Mouse (Mus musculus) limb, embryonic 15.5 days (tissue): ENCODE results near the gene Mrpl4. TPM values are rescaled to one million over a fixed set of nuclear protein-coding genes. Genes with fewer than 3 reads are reported as not detected.
A peak's percentile ranks its signal among the peaks of the same experiment; 100 is the strongest.
"Not testable (repeated sequence)": the region's sequence is repeated elsewhere in the genome, so short reads cannot be mapped to it uniquely, and the experiment has no call there.

Source experiments
- ATAC-seq: fragments of 200-750 bp; cut with Nextera tagmentation; 2 replicates; pipeline ENCODE4 v1.8.0; 2017; ENCODE audit warnings: low read depth, moderate TSS enrichment; ENCODE audit not compliant: insufficient number of reproducible peaks, low FRiP score, low TSS enrichment
- H3K27ac ChIP-seq: fragments of 300-500 bp; sonication (generic); 2 replicates; pipeline ENCODE4 v1.5.1; 2015; ENCODE audit warnings: moderate library complexity, mild to moderate bottlenecking, inconsistent platforms
- H3K27me3 ChIP-seq: fragments of 300-500 bp; sonication (generic); 2 replicates; pipeline ENCODE4 v1.6.1; 2015; ENCODE audit warnings: inconsistent platforms
- H3K36me3 ChIP-seq: fragments of 300-500 bp; sonication (generic); 2 replicates; pipeline ENCODE4 v1.6.1; 2015; ENCODE audit warnings: inconsistent platforms
- H3K4me1 ChIP-seq: fragments of 300-500 bp; sonication (generic); 2 replicates; pipeline ENCODE4 v1.6.1; 2015; ENCODE audit warnings: inconsistent platforms
- H3K4me2 ChIP-seq: fragments of 300-500 bp; sonication (generic); 2 replicates; pipeline ENCODE4 v1.6.1; 2015; ENCODE audit warnings: mild to moderate bottlenecking, inconsistent platforms
- H3K4me3 ChIP-seq: fragments of 300-500 bp; sonication (generic); 2 replicates; pipeline ENCODE4 v1.5.1; 2015; ENCODE audit warnings: mild to moderate bottlenecking, inconsistent platforms
- H3K9ac ChIP-seq: fragments of 300-500 bp; sonication (generic); 2 replicates; pipeline ENCODE4 v1.6.1; 2015; ENCODE audit warnings: inconsistent platforms
- H3K9me3 ChIP-seq: fragments of 300-500 bp; sonication (generic); 2 replicates; pipeline ENCODE4 v1.6.1; 2016; ENCODE audit warnings: inconsistent platforms
- WGBS: fragments of 180-500 bp; shearing (Covaris S2); methylation state at CpG from one replicate; pipeline ENCODE4 v1.1.7; 2015; 5-methylcytosine and 5-hydroxymethylcytosine counted together
- polyA plus RNA-seq: library from polyadenylated mRNA; unstranded; fragments of >200 nt; fragmentation: Nextera tagmentation; extraction: Ambion mirVana; gene quantifications from 2 replicates; pipeline ENCODE4 v1.2.1, GENCODE M21; 2015

Gene Mrpl4
- polyA plus RNA-seq, 1 experiment from 2014 or later: 112 TPM

DNA sequence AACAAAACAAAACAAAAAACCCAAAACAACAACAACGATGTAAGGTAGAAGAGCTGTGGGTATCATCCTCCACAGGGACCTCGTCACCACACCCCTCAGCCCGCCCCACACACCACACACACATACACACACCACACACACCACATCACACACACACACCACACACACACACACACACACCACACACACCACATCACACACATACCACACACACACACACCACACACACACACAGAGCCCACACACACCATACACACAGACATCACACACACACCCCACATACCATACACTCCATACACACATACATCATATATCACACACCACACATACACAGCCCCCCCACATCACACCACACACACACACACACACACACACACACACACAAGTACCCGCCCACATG, 11.0 kb upstream of the Mrpl4 start:
- 100% methylated on average over 4 of the region's 4 CpGs for WGBS
- peaks cover 40% of the 10 kb centered on the region for H3K4me1 ChIP-seq

DNA sequence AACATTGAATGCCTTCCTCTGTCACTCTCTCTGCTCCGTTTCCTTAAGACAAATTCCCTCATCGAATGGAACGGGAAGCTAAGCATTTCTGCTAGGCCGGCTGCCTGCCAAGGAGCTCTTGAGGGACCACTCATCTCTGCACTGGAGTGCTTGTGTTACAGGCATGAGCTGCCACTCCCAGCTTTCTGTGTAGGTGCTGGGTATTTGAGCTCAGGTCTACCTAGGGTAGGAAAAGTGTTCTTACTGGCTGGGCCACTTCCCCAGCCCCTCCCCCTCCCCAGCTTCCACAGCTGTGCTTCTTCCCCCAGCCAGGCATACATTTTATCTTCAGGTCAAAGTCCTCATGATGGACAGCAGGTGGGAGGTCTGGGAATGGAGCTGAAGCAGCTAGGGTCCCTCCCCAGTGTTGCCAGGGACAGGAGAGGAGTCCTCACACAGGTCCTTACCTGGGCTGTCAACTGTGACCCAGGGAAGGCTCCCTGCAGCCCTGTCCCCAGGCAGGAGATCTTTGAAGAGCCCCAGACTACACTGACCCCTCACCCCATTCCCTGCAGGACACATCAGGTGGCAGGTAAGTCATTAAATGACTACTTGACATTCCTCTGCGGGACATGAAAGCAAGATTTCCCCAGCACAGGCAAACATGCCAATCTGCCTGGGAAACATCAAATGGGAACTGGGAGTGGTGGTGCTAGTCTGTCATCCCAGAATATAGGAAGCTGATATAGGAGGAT, 9.2 kb upstream of the Mrpl4 start:
- H3K9me3 ChIP-seq: no peaks in the 10 kb centered on the region
- H3K4me1 ChIP-seq: peaks cover 22% of the 10 kb centered on the region
- no peak overlapping the region; the same call in 1 of the 2 replicates for H3K27ac ChIP-seq
- no peaks in the 10 kb centered on the region for H3K27me3 ChIP-seq
- H3K36me3 ChIP-seq: no peaks in the 10 kb centered on the region
- H3K4me3 ChIP-seq: no peak overlapping the region
- no peak overlapping the region for H3K9ac ChIP-seq
- 34% methylated on average over 5 of the region's 5 CpGs for WGBS
- no peak overlapping the region for H3K4me2 ChIP-seq
- no peak for ATAC-seq

More for the DNA sequence above, 11.0 kb upstream of the Mrpl4 start:
- H3K27ac ChIP-seq: 0 out of 2 replicates have a peak overlapping the region, but pooled peaks have one; percentile 84
- no peaks in the 10 kb centered on the region for H3K36me3 ChIP-seq
- no peak overlapping the region for H3K4me2 ChIP-seq
- no peak overlapping the region for H3K9ac ChIP-seq
- H3K27me3 ChIP-seq: no peaks in the 10 kb centered on the region
- no peak overlapping the region for H3K4me3 ChIP-seq
- no peaks in the 10 kb centered on the region for H3K9me3 ChIP-seq
- no peak for ATAC-seq

- no peaks in the 10 kb centered on the region for H3K27me3 ChIP-seq
- no peak overlapping the region for H3K4me3 ChIP-seq
- no peaks in the 10 kb centered on the region for H3K36me3 ChIP-seq
- WGBS: 74% methylated on average over 3 of the region's 3 CpGs
- no peak overlapping the region for H3K9ac ChIP-seq
- no peak for ATAC-seq
- peaks cover 19% of the 10 kb centered on the region for H3K4me1 ChIP-seq
- H3K4me2 ChIP-seq: no peak overlapping the region
- no peaks in the 10 kb centered on the region for H3K9me3 ChIP-seq
- no peak overlapping the region for H3K27ac ChIP-seq
Observed at GRCm38 (mm10) chr9:20995069-20995468, 7.5 kb upstream of the Mrpl4 start.

DNA sequence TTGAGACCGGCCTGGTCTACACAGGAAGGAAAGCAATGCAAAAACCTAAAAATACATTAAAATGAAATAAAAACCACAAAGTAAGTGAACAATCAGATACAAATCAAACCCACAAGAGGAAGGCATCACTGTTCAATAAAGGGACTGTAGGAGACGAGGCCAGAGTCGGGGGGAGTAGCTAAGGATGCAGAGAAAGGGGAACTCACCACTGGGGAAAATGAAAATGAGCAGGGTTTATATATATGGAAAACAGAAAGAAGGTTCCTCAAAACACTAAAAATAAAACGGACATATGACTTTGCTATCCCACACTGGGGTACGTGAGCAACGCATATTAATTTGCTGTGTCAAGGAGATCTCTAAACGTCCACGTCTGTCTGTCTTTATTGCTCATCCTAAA, 5.5 kb upstream of the Mrpl4 start:
- Histone ChIP-seq H3K36me3 (no peaks in the 10 kb centered on the region), H3K9ac (no peak overlapping the region), H3K9me3 (no peaks in the 10 kb centered on the region), H3K4me1 (peaks cover 10% of the 10 kb centered on the region), H3K4me3 (no peak overlapping the region), H3K27ac (no peak overlapping the region), H3K4me2 (no peak overlapping the region), H3K27me3 (no peaks in the 10 kb centered on the region)
- no peak for ATAC-seq
- WGBS: 90% methylated on average over 8 of the region's 8 CpGs

DNA sequence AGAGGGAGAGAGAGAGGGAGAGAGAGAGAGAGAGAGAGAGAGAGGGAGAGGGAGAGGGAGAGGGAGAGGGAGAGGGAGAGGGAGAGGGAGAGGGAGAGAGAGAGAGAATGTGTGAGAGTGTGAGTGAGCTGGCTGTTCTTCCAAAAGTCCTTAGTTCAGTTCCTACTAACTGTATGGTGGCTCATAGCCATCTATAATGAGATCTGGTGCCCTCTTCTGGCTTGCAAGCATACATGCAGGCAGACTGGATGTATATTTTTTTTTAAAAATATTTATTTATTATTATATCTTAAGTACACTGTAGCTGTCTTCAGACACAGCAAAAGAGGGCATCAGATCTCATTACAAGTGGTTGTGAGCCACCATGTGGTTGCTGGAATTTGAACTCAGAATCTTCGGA, 4.2 kb upstream of the Mrpl4 start:
- H3K9ac ChIP-seq, ATAC-seq, H3K4me2 ChIP-seq, H3K4me1 ChIP-seq, H3K27me3 ChIP-seq, H3K36me3 ChIP-seq, H3K9me3 ChIP-seq, H3K4me3 ChIP-seq, H3K27ac ChIP-seq: not testable (repeated sequence)
- 71% methylated on average over 1 of the region's 1 CpGs for WGBS

DNA sequence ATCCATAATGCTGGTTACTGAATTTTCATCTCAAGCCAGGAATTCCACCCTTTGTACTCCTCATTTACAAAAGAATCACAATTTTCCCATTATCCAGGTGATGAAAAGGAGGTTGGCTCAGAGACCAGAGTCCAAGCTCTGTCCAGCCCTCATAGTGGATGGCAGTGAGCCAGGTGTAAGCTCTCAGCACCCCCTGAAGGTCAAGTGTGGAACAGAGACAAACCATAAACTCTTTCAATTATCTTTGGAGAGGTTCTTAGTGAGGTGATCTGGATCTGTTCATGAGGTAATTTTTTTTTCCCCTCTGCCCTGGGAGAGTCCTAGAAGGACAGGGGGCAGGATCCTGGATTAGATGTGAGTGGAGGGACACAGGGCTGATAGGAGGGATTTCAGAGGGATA, 1.7 kb upstream of the Mrpl4 start:
- H3K36me3 ChIP-seq: peaks cover 5% of the 10 kb centered on the region
- peaks cover 7% of the 10 kb centered on the region; the same call in 1 of the 2 replicates for H3K4me1 ChIP-seq
- no peak overlapping the region for H3K4me3 ChIP-seq
- no peaks in the 10 kb centered on the region for H3K9me3 ChIP-seq
- H3K27me3 ChIP-seq: no peaks in the 10 kb centered on the region
- no peak overlapping the region for H3K9ac ChIP-seq
- ATAC-seq: no peak
- no peak overlapping the region for H3K27ac ChIP-seq
- no peak overlapping the region for H3K4me2 ChIP-seq

DNA sequence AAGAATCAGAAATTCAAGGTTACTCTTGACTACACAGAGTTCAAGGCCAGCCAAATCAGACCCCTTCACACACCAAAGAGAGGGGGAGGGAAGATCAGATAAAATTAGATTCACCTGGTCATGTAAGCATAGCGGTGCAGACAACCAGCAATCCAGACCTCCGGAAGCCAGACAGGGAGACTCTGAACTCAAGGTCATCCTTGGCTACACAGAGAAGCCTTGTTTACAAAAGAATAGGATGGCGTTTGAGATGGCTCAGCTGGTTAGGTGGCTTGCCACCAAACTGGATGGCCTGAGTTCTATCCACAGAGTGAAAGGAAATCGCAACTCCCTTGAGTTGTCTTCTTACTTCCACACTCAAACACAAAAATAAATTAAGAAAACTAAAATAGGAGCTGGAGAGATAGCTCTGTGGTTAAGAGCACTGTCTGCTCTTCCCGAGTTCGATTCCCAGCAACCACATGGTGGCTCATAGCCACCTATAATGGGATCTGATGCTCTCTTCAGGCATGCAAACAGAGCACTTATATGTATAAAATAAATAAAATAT, 812 bp upstream of the Mrpl4 start:
- no peak overlapping the region for H3K27ac ChIP-seq
- peaks cover 7% of the 10 kb centered on the region; the same call in 1 of the 2 replicates for H3K4me1 ChIP-seq
- no peak overlapping the region for H3K4me3 ChIP-seq
- no peak for ATAC-seq
- H3K36me3 ChIP-seq: peaks cover 13% of the 10 kb centered on the region
- H3K9me3 ChIP-seq: no peaks in the 10 kb centered on the region
- H3K9ac ChIP-seq: no peak overlapping the region
- no peak overlapping the region for H3K4me2 ChIP-seq
- no peaks in the 10 kb centered on the region for H3K27me3 ChIP-seq
- WGBS: 75% methylated on average over 6 of the region's 6 CpGs

DNA sequence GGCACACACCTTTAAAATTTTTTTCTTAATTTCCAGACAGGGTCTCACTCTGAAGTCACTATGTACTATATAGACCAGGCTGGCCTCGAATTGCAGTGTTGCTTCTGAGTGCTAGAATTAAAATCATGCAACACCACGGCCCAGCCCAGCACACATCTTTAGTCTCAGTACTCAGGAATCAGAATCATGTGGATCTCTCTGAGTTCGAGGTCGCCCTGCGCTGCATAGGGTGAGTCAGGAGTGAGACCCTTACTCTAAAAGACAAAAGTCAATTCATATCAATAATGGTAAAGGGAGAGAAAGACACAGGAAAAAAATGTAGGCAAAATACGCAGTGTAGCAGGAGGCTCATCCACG, 290 bp upstream of the Mrpl4 start:
- Histone ChIP-seq H3K4me3 (peak overlapping the region; percentile 63), H3K9me3 (no peaks in the 10 kb centered on the region), H3K9ac (peak overlapping the region; percentile 67), H3K27me3 (no peaks in the 10 kb centered on the region), H3K36me3 (peaks cover 18% of the 10 kb centered on the region), H3K27ac (peak overlapping the region; percentile 60; the same call in 1 of the 2 replicates), H3K4me2 (peak overlapping the region; percentile 84), H3K4me1 (peaks cover 7% of the 10 kb centered on the region; the same call in 1 of the 2 replicates)
- WGBS: 12% methylated on average over 7 of the region's 7 CpGs
- no peak; the same call in 1 of the 2 replicates for ATAC-seq

DNA sequence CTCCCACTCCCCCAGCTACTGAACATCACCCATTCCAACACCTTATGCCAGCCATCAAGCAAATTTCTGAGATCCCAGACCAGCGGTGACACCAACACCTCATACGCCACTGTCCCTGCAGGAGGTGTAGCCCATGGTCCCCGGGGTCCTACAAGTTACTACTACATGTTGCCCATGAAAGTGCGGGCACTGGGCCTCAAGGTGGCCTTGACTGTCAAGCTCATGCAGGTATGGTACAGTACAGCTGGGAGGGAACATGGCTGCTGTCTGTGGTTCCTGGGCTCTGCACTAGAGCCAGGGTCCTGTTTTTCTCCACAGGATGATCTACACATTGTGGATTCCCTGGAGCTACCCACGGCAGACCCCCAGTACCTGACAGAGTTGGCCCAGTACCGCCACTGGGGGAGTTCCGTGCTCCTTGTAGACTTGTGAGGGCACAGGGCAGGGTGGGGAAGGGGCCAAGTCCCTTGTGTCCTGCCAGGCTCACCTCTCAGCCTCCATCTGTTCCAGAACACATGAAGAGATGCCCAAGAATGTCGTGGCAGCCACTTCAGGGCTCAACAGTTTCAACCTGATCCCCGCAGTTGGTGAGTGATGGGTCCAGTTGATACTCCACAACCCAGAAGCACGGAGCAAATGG, 4.9 kb downstream of the Mrpl4 start:
- Histone ChIP-seq H3K27me3 (no peaks in the 10 kb centered on the region), H3K27ac (no peak overlapping the region), H3K4me1 (peaks cover 13% of the 10 kb centered on the region; the same call in 1 of the 2 replicates), H3K4me2 (no peak overlapping the region), H3K36me3 (peaks cover 39% of the 10 kb centered on the region), H3K9ac (no peak overlapping the region), H3K9me3 (no peaks in the 10 kb centered on the region), H3K4me3 (no peak overlapping the region)
- WGBS: 94% methylated on average over 10 of the region's 10 CpGs
- no peak for ATAC-seq

- Histone ChIP-seq H3K9me3 (no peaks in the 10 kb centered on the region), H3K9ac (no peak overlapping the region), H3K4me2 (no peak overlapping the region), H3K4me3 (no peak overlapping the region), H3K27me3 (no peaks in the 10 kb centered on the region), H3K27ac (no peak overlapping the region), H3K36me3 (peaks cover 39% of the 10 kb centered on the region), H3K4me1 (peaks cover 13% of the 10 kb centered on the region; the same call in 1 of the 2 replicates)
- no peak for ATAC-seq
- WGBS: 82% methylated on average over 7 of the region's 7 CpGs
Observed at GRCm38 (mm10) chr9:21008007-21008406, 5.5 kb downstream of the Mrpl4 start.

- Histone ChIP-seq H3K9ac (no peak overlapping the region), H3K9me3 (no peaks in the 10 kb centered on the region), H3K36me3 (peaks cover 38% of the 10 kb centered on the region), H3K27ac (no peak overlapping the region), H3K27me3 (peaks cover 9% of the 10 kb centered on the region), H3K4me3 (no peak overlapping the region), H3K4me2 (no peak overlapping the region), H3K4me1 (peaks cover 14% of the 10 kb centered on the region)
- no peak for ATAC-seq
- 68% methylated on average over 2 of the region's 2 CpGs for WGBS
Observed at GRCm38 (mm10) chr9:21010362-21010761, 7.8 kb downstream of the Mrpl4 start.

DNA sequence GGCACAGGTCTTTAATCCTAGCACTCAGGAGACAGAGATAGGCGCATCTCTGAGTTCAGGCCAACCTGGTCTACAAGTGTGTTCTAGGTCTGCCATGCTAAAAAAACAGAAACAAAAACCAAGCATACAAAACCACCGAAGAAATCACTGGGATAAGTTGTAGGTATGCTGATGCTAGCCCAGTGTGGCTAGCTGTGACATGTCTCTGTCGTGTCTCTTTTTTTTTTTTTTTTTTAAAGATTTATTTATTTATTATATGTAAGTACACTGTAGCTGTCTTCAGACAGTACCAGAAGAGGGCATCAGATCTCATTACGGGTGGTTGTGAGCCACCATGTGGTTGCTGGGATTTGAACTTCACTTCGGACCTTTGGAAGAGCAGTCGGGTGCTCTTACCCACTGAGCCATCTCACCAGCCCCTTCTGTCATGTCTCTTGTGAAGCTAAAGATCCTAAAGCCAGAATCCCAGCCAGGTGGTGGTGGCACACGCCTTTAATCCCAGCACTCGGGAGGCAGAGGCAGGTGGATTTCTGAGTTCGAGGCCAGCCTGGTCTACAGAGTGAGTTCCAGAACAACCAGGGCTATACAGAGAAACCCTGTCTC, 8.5 kb downstream of the Mrpl4 start:
- not testable (repeated sequence) for H3K4me3 ChIP-seq, H3K9me3 ChIP-seq, H3K9ac ChIP-seq, H3K4me2 ChIP-seq, ATAC-seq, H3K27ac ChIP-seq
- WGBS: 65% methylated on average over 9 of the region's 9 CpGs
- H3K27me3 ChIP-seq: peaks cover 16% of the 10 kb centered on the region
- H3K4me1 ChIP-seq: peaks cover 21% of the 10 kb centered on the region
- peaks cover 31% of the 10 kb centered on the region for H3K36me3 ChIP-seq
